Mouse (Mus musculus) heart, postnatal 0 days (tissue): ENCODE data around the gene Styx. TPM values are rescaled to one million over a fixed set of nuclear protein-coding genes. Genes with fewer than 3 reads are reported as not detected.
A peak's percentile ranks its signal among the peaks of the same experiment; 100 is the strongest.

Source experiments
- ATAC-seq: fragments of 200-750 bp; cut with Nextera tagmentation; 2 replicates; pipeline ENCODE4 v1.8.0; 2017; ENCODE audit warnings: low read depth, moderate number of reproducible peaks, moderate library complexity; ENCODE audit not compliant: insufficient read depth
- DNase-seq: peaks from one replicate; pipeline ENCODE4 v3.0.0-alpha.2; 2016; ENCODE audit warnings: low spot score
- H3K27ac ChIP-seq: fragments of 300-500 bp; sonication (generic); 2 replicates; pipeline ENCODE4 v1.5.1; 2014; ENCODE audit warnings: low read depth, mild to moderate bottlenecking
- H3K27me3 ChIP-seq: fragments of 300-500 bp; sonication (generic); 2 replicates; pipeline ENCODE4 v1.6.1; 2014; ENCODE audit warnings: low read length, mixed read lengths; ENCODE audit not compliant: control insufficient read depth, insufficient read depth
- H3K36me3 ChIP-seq: fragments of 300-500 bp; sonication (generic); replicated peaks from 2 replicates; pipeline ENCODE4 v1.6.1; 2014; ENCODE audit warnings: low read length, mixed read lengths; ENCODE audit not compliant: control insufficient read depth, insufficient read depth
- H3K4me1 ChIP-seq: fragments of 300-500 bp; sonication (generic); 2 replicates; pipeline ENCODE4 v1.6.1; 2014; ENCODE audit warnings: antibody characterized with exemption; ENCODE audit not compliant: control insufficient read depth, insufficient read depth
- H3K4me2 ChIP-seq: fragments of 300-500 bp; sonication (generic); 2 replicates; pipeline ENCODE4 v1.6.1; 2014; ENCODE audit warnings: low read depth, mild to moderate bottlenecking, low read length, moderate library complexity
- H3K4me3 ChIP-seq: fragments of 300-500 bp; sonication (generic); 2 replicates; pipeline ENCODE4 v1.5.1; 2014; ENCODE audit warnings: low read depth, low read length
- H3K9ac ChIP-seq: fragments of 300-500 bp; sonication (generic); replicated peaks from 2 replicates; pipeline ENCODE4 v1.6.1; 2014; ENCODE audit warnings: low read depth, low read length, mixed read lengths
- H3K9me3 ChIP-seq: fragments of 300-500 bp; sonication (generic); replicated peaks from 2 replicates; pipeline ENCODE4 v1.6.1; 2016; ENCODE audit warnings: low read length; ENCODE audit not compliant: control insufficient read depth
- CTCF ChIP-seq: IDR thresholded peaks from 2 replicates; pipeline ENCODE4 v1.5.1; 2016; ENCODE audit warnings: antibody characterized with exemption, control low read depth, low read depth
- EP300 ChIP-seq: IDR thresholded peaks from 2 replicates; pipeline ENCODE4 v1.6.1; 2016; ENCODE audit warnings: antibody characterized with exemption, low read depth
- WGBS: fragments of 180-500 bp; shearing (Covaris S2); extraction: QIAGEN DNeasy Blood & Tissue Kit; methylation state at CpG from one replicate; pipeline ENCODE4 v1.1.7; 2014; 5-methylcytosine and 5-hydroxymethylcytosine counted together
- polyA plus RNA-seq: library from polyadenylated mRNA; unstranded; fragments of >200 nt; fragmentation: Nextera tagmentation; extraction: Ambion mirVana; gene quantifications from 2 replicates; pipeline ENCODE4 v1.2.1, GENCODE M21; 2015
- total RNA-seq: library from RNA; depleted of rRNA; stranded (reverse); fragments of >200 nt; gene quantifications from 2 replicates; pipeline ENCODE4 v1.2.3, GENCODE M21; 2014; ENCODE audit warnings: low replicate concordance

The Styx gene
- total and polyA plus RNA-seq, 2 experiments from 2014 or later: 11.9 to 69.9 TPM

GRCm38 (mm10) chr14:45309646-45310045 lies 41.2 kb upstream of the Styx start:
- Histone ChIP-seq H3K27ac (no peak overlapping the region), H3K9ac (0 out of 2 replicates have a peak overlapping the region, but pooled peaks have one; percentile 15), H3K9me3 (no peaks in the 10 kb centered on the region), H3K27me3 (no peaks in the 10 kb centered on the region), H3K4me2 (no peak overlapping the region), H3K4me3 (no peak overlapping the region), H3K36me3 (peaks cover 6% of the 10 kb centered on the region), H3K4me1 (peaks cover 19% of the 10 kb centered on the region)
- no peak for ATAC-seq
- TF ChIP-seq CTCF (no peak), EP300 (no peak)
- no peak for DNase-seq
- 66% methylated on average over 13 of the region's 13 CpGs for WGBS

DNA sequence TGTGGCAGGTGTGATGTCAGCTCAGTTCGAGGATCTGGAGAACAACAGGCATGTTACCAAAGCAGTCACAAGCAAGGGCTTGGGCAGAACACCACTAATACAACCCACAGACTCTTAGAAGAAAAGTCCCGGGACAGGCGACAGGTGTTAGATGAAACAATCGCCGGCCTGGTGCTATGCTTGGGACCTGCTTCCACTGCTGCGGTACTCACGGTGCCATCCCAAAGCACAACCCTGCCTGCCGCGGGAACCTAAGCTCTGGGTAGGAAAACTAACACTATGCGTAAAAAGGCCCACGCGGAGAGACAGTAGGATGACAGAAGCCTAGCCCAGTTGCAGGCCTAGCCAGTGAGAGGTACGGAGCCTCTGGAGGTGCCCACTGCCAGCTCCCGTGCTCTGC lies 40.8 kb upstream of the Styx start:
- 77% methylated on average over 14 of the region's 14 CpGs for WGBS
- peaks cover 3% of the 10 kb centered on the region; the same call in 1 of the 2 replicates for H3K36me3 ChIP-seq
- H3K9ac ChIP-seq: 0 out of 2 replicates have a peak overlapping the region, but pooled peaks have one; percentile 15
- ATAC-seq: no peak
- H3K4me3 ChIP-seq: no peak overlapping the region
- peaks cover 21% of the 10 kb centered on the region for H3K4me1 ChIP-seq
- H3K27ac ChIP-seq: no peak overlapping the region
- DNase-seq: no peak
- H3K27me3 ChIP-seq: no peaks in the 10 kb centered on the region
- H3K4me2 ChIP-seq: no peak overlapping the region
- no peaks in the 10 kb centered on the region for H3K9me3 ChIP-seq
- no peak for TF ChIP-seq CTCF
- no peak for TF ChIP-seq EP300

- ATAC-seq (no peak), DNase-seq (no peak)
- Histone ChIP-seq H3K27me3 (no peaks in the 10 kb centered on the region), H3K4me3 (peak overlapping the region; percentile 95), H3K27ac (no peak overlapping the region), H3K9me3 (no peaks in the 10 kb centered on the region), H3K4me2 (peak overlapping the region; percentile 66), H3K9ac (peak overlapping the region; percentile 90; the same call in 1 of the 2 replicates), H3K36me3 (no peaks in the 10 kb centered on the region), H3K4me1 (peaks cover 31% of the 10 kb centered on the region)
- 40% methylated on average over 5 of the region's 5 CpGs for WGBS
- no peak for TF ChIP-seq CTCF
- no peak for TF ChIP-seq EP300
Observed at GRCm38 (mm10) chr14:45316927-45317326, 34.0 kb upstream of the Styx start.

GRCm38 (mm10) chr14:45317921-45318411 lies 32.9 kb upstream of the Styx start:
- Histone ChIP-seq H3K4me2 (peak overlapping the region; percentile 66), H3K4me3 (peak overlapping the region; percentile 95), H3K4me1 (peaks cover 31% of the 10 kb centered on the region), H3K36me3 (no peaks in the 10 kb centered on the region), H3K27me3 (no peaks in the 10 kb centered on the region), H3K9ac (peak overlapping the region; percentile 90), H3K27ac (peak overlapping the region; percentile 93), H3K9me3 (no peaks in the 10 kb centered on the region)
- peak; percentile 25 for DNase-seq
- peak; percentile 52 for ATAC-seq
- under 1% methylated on average over 38 of the region's 38 CpGs for WGBS
- TF ChIP-seq EP300: no peak
- no peak for TF ChIP-seq CTCF

GRCm38 (mm10) chr14:45318426-45319236 lies 32.3 kb upstream of the Styx start, which contains the start of gene Ero1l:
Ero1l (minus strand) TSS chr14:45318771.
- no peaks in the 10 kb centered on the region for H3K27me3 ChIP-seq
- peak; percentile 67 for DNase-seq
- 2% methylated on average over 52 of the region's 74 CpGs for WGBS
- H3K9ac ChIP-seq: peak within 1 kb of the TSS; percentile 90
- H3K27ac ChIP-seq: peak within 1 kb of the TSS; percentile 93
- ATAC-seq: peak; percentile 94
- TF ChIP-seq EP300: no peak
- TF ChIP-seq CTCF: no peak
- peak within 1 kb of the TSS; percentile 95 for H3K4me3 ChIP-seq
- H3K4me1 ChIP-seq: peaks cover 31% of the 10 kb centered on the region
- H3K4me2 ChIP-seq: peak within 1 kb of the TSS; percentile 66
- H3K9me3 ChIP-seq: no peaks in the 10 kb centered on the region
- H3K36me3 ChIP-seq: no peaks in the 10 kb centered on the region
